Mouse (Mus musculus): ENCODE data around the gene Tfec.

- no peak for TF ChIP-seq TAL1 (IDR thresholded peaks at IDR 0.05; ENCODE audit: low read length)
- TF ChIP-seq GATA1 (IDR thresholded peaks at IDR 0.05; ENCODE audit: low read length), result no peak
These were observed 69.9 kb downstream of the Tfec start for GRCm38 (mm10) chr6:16828304-16828703.
